Mouse (Mus musculus): Measurements from ENCODE around the gene Smug1. TPM values are rescaled to one million over a fixed set of nuclear protein-coding genes. Genes with fewer than 3 reads are reported as not detected.

Gene Smug1
- polyA plus RNA-seq, 1 experiment from 2014 or later: 27.5 TPM

DNA sequence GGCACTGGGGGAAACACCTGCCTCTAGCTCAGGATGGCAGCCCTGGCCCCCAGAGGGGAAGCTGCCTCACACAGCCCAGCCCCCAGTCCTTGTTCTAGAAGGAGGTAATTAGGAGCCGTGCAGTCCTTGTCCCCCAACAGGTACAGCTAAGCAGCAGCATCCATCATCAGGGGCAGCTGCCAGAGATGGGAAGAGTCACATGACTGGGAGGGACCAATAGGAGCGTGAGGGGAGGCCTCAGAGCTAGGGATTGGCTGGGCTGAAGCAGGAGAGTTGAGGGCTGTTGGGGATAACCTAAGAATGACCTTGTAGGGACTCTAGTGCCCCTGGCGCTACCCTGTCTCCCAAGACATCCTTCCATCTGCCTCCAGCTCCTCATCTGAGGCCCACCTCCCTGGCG is 33.1 kb downstream of the Smug1 start:
- Histone ChIP-seq H3K4me1 (peaks cover 15% of the 10 kb centered on the region), H3K4me2 (replicated peaks) (no peak overlapping the region), H3K9ac (replicated peaks) (no peak overlapping the region), H3K36me3 (no peaks in the 10 kb centered on the region), H3K4me3 (no peak overlapping the region), H3K27ac (replicated peaks) (no peak overlapping the region), H3K27me3 (peaks cover 72% of the 10 kb centered on the region), H3K9me3 (no peaks in the 10 kb centered on the region)
- peak; percentile 73 for ATAC-seq (ENCODE audit: low FRiP score, low read depth)
- 11% methylated on average over 4 of the region's 4 CpGs for WGBS

DNA sequence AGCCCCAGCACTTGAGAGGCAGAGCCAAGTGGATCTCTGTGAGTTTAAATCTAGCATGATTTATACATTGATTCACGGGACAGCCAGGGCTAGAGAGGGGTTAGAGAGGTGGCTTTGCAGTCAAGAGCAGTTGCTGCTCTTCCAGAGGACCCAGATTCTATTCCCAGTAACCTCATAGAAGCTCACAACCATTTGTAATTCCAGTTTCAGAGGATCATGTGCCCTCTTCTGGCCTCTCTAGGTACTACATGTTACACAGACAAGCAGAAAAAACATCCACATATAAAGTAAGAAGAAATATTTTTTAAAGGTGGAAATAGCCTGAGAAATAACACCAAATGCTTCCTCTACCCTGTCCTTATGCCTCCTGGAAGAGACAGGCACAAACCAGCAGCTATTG is 36.2 kb downstream of the Smug1 start:
- H3K4me2 ChIP-seq (replicated peaks): no peak overlapping the region
- H3K27ac ChIP-seq (replicated peaks): no peak overlapping the region
- no peak overlapping the region for H3K4me3 ChIP-seq
- H3K27me3 ChIP-seq: peaks cover 62% of the 10 kb centered on the region
- H3K9me3 ChIP-seq: peaks cover 4% of the 10 kb centered on the region; the same call in 1 of the 2 replicates
- ATAC-seq (ENCODE audit: low FRiP score, low read depth): no peak
- no peak overlapping the region for H3K9ac ChIP-seq (replicated peaks)
- H3K4me1 ChIP-seq: peaks cover 15% of the 10 kb centered on the region
- WGBS: 46% methylated on average over 1 of the region's 1 CpGs
- no peaks in the 10 kb centered on the region for H3K36me3 ChIP-seq

DNA sequence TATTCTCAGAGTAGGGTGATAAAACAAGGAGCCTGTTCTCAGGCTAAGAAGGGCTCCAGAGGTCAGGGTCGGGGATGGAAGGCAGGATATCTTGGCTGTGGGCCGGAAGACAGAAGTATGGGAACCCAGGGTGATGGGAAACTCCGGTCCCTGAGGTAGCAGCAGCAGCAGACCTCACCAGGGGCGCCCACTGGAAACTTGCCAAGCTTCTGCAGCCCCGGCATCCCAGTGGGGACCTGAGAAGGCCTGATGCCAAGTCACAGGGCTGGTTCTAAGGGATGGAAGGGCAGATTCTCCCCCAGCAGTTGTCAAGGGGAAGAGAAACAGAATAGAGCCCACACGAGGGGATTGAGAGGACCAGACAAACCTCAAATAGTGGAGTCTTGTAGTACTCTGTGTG is 37.6 kb downstream of the Smug1 start:
- no peak for ATAC-seq (ENCODE audit: low FRiP score, low read depth)
- Histone ChIP-seq H3K36me3 (no peaks in the 10 kb centered on the region), H3K27ac (replicated peaks) (no peak overlapping the region), H3K27me3 (peaks cover 67% of the 10 kb centered on the region), H3K9ac (replicated peaks) (no peak overlapping the region), H3K9me3 (peaks cover 4% of the 10 kb centered on the region; the same call in 1 of the 2 replicates), H3K4me3 (no peak overlapping the region), H3K4me1 (peaks cover under 1% of the 10 kb centered on the region; the same call in 1 of the 2 replicates), H3K4me2 (replicated peaks) (no peak overlapping the region)
- WGBS: 59% methylated on average over 6 of the region's 6 CpGs

DNA sequence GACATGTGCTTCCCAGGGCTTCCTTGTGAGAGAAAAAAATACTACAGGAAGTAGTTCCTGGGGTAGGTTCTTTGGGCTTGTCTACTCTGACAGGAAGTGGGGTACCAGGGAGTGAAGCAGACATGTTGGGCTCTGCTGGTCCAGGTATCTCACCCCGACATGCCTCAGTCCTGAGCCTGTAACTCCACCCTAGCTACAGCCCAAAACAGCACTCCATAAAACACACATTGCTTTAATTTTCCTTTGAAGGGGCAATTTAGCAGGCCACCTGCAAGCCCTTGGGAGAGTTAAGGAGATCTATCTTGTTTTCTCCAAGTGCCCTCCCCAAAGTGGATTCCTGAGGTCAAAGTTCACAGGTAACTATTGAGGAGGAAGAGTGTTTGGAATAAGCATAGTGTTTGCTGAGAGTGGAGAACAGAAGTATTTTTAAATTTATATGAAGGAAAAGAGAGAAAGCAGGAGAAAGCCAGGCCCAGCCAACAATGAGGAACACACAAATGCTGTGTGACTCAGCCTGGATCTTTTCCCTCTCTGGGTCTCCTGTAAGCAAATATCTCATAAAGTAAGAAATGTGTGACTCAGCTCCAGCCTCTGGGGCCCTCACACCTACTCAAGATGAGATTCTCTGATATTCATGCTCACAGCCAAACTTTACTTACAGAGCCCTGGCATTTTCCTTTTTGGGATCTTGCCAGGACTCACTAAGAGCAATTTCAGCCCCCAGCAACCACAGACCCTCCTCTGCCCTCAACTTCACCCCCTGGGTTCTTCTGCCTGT is 38.6 kb downstream of the Smug1 start:
- peaks cover 4% of the 10 kb centered on the region; the same call in 1 of the 2 replicates for H3K9me3 ChIP-seq
- 83% methylated on average over 1 of the region's 1 CpGs for WGBS
- ATAC-seq (ENCODE audit: low FRiP score, low read depth): no peak
- no peak overlapping the region for H3K9ac ChIP-seq (replicated peaks)
- H3K4me1 ChIP-seq: no peaks in the 10 kb centered on the region; the same call in 1 of the 2 replicates
- peaks cover 71% of the 10 kb centered on the region for H3K27me3 ChIP-seq
- H3K36me3 ChIP-seq: no peaks in the 10 kb centered on the region
- no peak overlapping the region for H3K4me3 ChIP-seq
- H3K27ac ChIP-seq (replicated peaks): no peak overlapping the region
- no peak overlapping the region for H3K4me2 ChIP-seq (replicated peaks)

DNA sequence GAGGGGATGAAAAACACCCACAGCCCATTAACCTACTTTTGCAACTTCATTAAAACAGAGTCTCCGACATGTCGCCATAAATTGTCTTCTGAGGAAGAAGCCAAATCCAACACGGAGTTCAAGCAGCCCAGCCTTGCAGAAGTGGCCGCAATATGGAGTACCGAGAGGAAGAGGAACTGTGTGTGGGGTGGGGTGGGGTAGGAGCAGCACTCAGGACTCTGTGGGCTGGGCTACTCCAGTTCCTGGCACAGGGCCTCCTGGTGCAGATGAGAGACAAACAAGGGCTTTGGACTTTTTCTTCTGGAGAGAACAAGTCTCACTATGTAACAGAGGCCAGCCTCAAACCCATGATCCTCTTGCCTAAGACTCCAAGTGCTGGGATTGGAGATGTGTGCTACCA is 40.9 kb downstream of the Smug1 start:
- Histone ChIP-seq H3K27ac (replicated peaks) (no peak overlapping the region), H3K9ac (replicated peaks) (no peak overlapping the region), H3K4me1 (peaks cover 6% of the 10 kb centered on the region), H3K27me3 (peaks cover 69% of the 10 kb centered on the region), H3K4me2 (replicated peaks) (no peak overlapping the region), H3K9me3 (peaks cover 4% of the 10 kb centered on the region; the same call in 1 of the 2 replicates), H3K36me3 (no peaks in the 10 kb centered on the region), H3K4me3 (no peak overlapping the region)
- no peak for ATAC-seq (ENCODE audit: low FRiP score, low read depth)
- WGBS: 85% methylated on average over 5 of the region's 5 CpGs

DNA sequence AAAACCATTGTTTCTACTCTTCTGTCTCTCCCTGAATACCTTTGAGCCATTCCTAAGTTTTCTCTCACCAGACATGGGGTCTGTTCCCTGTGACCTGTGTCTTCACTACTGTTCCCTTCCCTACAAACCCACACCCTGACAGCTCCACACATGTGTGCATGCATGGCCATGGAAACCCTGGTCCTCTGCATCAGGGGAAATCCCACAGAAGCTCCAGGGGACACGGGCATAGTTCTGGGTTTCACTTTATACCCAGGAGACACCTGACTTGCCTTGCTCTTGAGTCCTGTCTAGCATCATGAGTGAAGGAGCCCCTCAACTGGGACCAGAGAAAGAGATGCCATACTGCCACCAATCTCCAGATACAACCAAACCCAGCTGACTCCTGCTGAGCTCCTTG is 42.6 kb downstream of the Smug1 start:
- Histone ChIP-seq H3K9me3 (peaks cover 4% of the 10 kb centered on the region; the same call in 1 of the 2 replicates), H3K9ac (replicated peaks) (no peak overlapping the region), H3K4me1 (peaks cover 6% of the 10 kb centered on the region), H3K4me2 (replicated peaks) (no peak overlapping the region), H3K27ac (replicated peaks) (no peak overlapping the region), H3K4me3 (no peak overlapping the region), H3K27me3 (peaks cover 77% of the 10 kb centered on the region), H3K36me3 (no peaks in the 10 kb centered on the region)
- WGBS: 81% methylated on average over 1 of the region's 1 CpGs
- ATAC-seq (ENCODE audit: low FRiP score, low read depth): no peak

DNA sequence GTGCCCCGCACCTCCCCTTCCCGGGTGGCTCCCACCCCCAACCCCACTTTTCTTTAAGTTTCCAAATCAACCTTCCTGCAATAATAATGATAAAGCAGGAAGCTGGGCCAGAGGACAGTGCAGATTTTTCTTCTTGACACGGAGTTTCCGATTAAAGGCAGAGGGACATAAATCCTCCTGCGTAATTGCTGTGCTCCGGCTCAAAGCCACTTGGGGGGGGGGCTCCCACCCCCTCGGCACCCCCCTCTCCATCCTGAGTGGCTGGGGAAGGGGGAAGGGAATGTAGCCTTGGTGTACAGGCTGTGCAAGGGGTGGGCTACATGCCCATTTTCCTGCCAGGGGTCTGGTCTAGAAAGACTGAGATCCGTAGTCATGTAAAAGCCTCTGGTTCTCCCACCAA is 43.5 kb downstream of the Smug1 start:
- Histone ChIP-seq H3K4me3 (no peak overlapping the region), H3K36me3 (no peaks in the 10 kb centered on the region), H3K9me3 (peaks cover 4% of the 10 kb centered on the region; the same call in 1 of the 2 replicates), H3K4me1 (peaks cover 6% of the 10 kb centered on the region; the same call in 1 of the 2 replicates), H3K4me2 (replicated peaks) (no peak overlapping the region), H3K27ac (replicated peaks) (no peak overlapping the region), H3K9ac (replicated peaks) (no peak overlapping the region), H3K27me3 (peaks cover 71% of the 10 kb centered on the region)
- WGBS: 75% methylated on average over 8 of the region's 8 CpGs
- ATAC-seq (ENCODE audit: low FRiP score, low read depth): no peak

DNA sequence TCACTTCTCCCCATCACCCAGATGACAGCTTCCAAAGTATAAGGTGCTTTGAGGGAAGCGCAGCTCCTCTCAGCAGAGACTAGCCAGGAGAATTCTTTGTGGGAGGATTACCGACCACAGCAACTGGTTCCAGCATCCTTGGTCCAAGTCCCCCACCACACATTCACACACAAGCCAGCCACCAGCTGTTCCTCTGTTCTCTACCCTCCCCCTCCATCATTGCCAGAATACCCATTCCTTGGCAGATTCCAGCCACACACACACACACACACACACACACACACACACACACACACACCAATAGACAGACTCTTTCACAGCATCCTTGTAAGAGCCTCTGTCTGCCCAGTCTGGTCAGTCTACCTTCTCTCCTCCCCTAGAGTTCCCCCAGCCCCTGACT is 44.5 kb downstream of the Smug1 start:
- H3K27me3 ChIP-seq: peaks cover 79% of the 10 kb centered on the region
- no peak; the same call in 1 of the 2 replicates for ATAC-seq (ENCODE audit: low FRiP score, low read depth)
- no peak overlapping the region for H3K4me3 ChIP-seq
- H3K4me1 ChIP-seq: peaks cover 6% of the 10 kb centered on the region; the same call in 1 of the 2 replicates
- H3K9ac ChIP-seq (replicated peaks): no peak overlapping the region
- no peak overlapping the region for H3K4me2 ChIP-seq (replicated peaks)
- H3K9me3 ChIP-seq: peaks cover 4% of the 10 kb centered on the region; the same call in 1 of the 2 replicates
- no peaks in the 10 kb centered on the region for H3K36me3 ChIP-seq
- H3K27ac ChIP-seq (replicated peaks): no peak overlapping the region
- 29% methylated on average over 2 of the region's 2 CpGs for WGBS

DNA sequence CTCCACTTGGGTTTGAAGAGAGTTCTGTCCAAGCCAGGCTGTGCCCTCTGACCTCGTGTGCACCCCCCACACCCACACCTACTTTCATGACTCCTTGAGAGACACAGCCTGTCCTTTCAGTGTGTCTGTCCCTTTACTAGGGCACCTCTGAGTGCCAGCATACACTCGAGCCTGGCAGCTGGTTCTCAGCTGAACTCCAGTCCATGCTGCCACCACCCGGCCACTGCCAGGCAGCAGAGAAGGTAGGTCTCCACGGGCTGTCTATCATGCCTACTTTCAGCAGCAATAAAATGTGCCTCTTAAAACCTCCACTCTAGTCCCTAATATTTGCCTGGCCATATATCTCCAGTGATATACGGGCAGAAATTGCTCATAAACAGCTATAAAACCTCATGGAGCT is 45.5 kb downstream of the Smug1 start:
- Histone ChIP-seq H3K36me3 (no peaks in the 10 kb centered on the region), H3K27me3 (peaks cover 83% of the 10 kb centered on the region), H3K4me3 (no peak overlapping the region), H3K9ac (replicated peaks) (no peak overlapping the region), H3K4me1 (peaks cover 6% of the 10 kb centered on the region; the same call in 1 of the 2 replicates), H3K4me2 (replicated peaks) (no peak overlapping the region), H3K9me3 (no peaks in the 10 kb centered on the region), H3K27ac (replicated peaks) (no peak overlapping the region)
- no peak for ATAC-seq (ENCODE audit: low FRiP score, low read depth)
- 58% methylated on average over 5 of the region's 5 CpGs for WGBS

DNA sequence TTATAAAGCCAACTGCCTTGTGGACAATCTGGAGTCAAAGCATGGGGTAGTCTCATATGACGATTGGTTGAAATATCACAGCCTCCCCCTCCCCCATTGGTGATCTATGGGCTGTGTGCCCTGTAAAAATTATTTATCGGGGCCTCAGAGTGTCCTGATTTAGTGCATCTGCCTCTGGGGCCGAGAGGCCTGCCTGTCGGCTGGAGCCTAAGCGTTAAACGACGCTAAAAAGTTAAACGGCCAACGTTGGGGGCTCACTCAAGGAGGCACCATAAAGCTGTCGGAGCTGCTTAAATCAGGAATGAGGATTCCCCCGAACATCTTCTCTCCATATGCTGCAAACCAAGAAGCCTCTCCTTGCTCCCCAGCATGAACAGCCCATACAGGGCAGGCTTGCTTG is 46.3 kb downstream of the Smug1 start:
- H3K9me3 ChIP-seq: no peaks in the 10 kb centered on the region
- no peak overlapping the region for H3K4me2 ChIP-seq (replicated peaks)
- peaks cover 6% of the 10 kb centered on the region; the same call in 1 of the 2 replicates for H3K4me1 ChIP-seq
- WGBS: 78% methylated on average over 11 of the region's 11 CpGs
- ATAC-seq (ENCODE audit: low FRiP score, low read depth): no peak
- H3K27me3 ChIP-seq: peaks cover 84% of the 10 kb centered on the region
- H3K4me3 ChIP-seq: no peak overlapping the region
- no peak overlapping the region for H3K27ac ChIP-seq (replicated peaks)
- no peaks in the 10 kb centered on the region for H3K36me3 ChIP-seq
- no peak overlapping the region for H3K9ac ChIP-seq (replicated peaks)

DNA sequence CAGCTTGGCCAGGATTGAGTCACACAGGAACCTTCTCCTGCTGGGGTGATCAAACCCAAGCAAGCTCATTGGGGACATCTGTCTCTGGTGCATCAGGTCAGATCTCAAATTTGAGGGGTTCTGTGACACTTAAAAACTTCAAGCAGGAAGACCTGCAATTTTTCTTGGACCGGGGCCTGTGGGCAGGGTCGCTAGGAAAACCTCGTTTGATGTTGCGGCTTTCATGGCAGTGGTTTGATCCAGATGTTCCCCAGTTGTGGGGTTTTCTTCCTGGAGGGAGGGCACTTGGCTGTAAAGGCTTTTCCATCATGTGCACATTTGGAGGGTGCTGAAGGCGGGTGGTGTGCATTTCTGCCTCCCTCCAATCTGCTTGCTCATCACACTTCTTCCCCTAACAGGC is 51.2 kb downstream of the Smug1 start:
- Histone ChIP-seq H3K9ac (replicated peaks) (no peak overlapping the region; the same call in 1 of the 2 replicates), H3K9me3 (no peaks in the 10 kb centered on the region), H3K4me3 (no peak overlapping the region), H3K4me1 (peaks cover 7% of the 10 kb centered on the region; the same call in 1 of the 2 replicates), H3K27ac (replicated peaks) (no peak overlapping the region), H3K36me3 (no peaks in the 10 kb centered on the region), H3K4me2 (replicated peaks) (no peak overlapping the region), H3K27me3 (peaks cover 72% of the 10 kb centered on the region)
- WGBS: 61% methylated on average over 5 of the region's 5 CpGs
- ATAC-seq (ENCODE audit: low FRiP score, low read depth): no peak

DNA sequence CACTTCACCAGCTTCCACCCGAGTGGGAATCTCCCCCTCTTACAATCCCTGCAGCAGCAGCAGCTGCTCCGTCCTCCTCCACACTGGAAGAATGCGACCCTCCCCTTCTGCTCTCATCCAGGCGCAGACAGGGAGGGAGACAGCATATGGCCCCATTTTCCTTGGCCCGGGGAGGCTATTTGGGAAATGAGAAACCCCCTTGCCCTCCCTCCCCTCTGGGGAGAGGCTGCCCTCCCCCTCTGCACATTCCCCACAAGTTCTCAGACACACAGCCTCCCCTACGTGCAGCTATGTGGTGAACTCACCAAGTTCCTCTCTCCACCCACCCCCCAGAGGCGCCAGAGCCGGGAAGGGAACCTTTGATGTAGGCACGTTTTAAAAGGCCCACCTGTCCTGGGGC is 51.6 kb downstream of the Smug1 start:
- no peak; the same call in 1 of the 2 replicates for ATAC-seq (ENCODE audit: low FRiP score, low read depth)
- no peak overlapping the region for H3K4me2 ChIP-seq (replicated peaks)
- peaks cover 7% of the 10 kb centered on the region; the same call in 1 of the 2 replicates for H3K4me1 ChIP-seq
- H3K27ac ChIP-seq (replicated peaks): no peak overlapping the region
- H3K36me3 ChIP-seq: no peaks in the 10 kb centered on the region
- no peaks in the 10 kb centered on the region for H3K9me3 ChIP-seq
- 5% methylated on average over 9 of the region's 9 CpGs for WGBS
- H3K4me3 ChIP-seq: no peak overlapping the region
- no peak overlapping the region; the same call in 1 of the 2 replicates for H3K9ac ChIP-seq (replicated peaks)
- peaks cover 67% of the 10 kb centered on the region for H3K27me3 ChIP-seq
